Mouse (Mus musculus) heart, postnatal 0 days (tissue): ENCODE results near the gene Pskh1.

Source experiments
- CTCF ChIP-seq: IDR thresholded peaks from 2 replicates; pipeline ENCODE4 v1.5.1; 2016; ENCODE audit warnings: antibody characterized with exemption, control low read depth, low read depth
- EP300 ChIP-seq: IDR thresholded peaks from 2 replicates; pipeline ENCODE4 v1.6.1; 2016; ENCODE audit warnings: antibody characterized with exemption, low read depth

GRCm38 (mm10) chr8:105893339-105893738 is 6.9 kb upstream of the Pskh1 start, which contains the start of gene Nrn1l:
- TF ChIP-seq EP300 (no peak), CTCF (no peak)
